16 mouse cellular contexts compared by ENCODE assay signal in genomic region chr1:24347621-24348160, GRCm38 (mm10).
"Had no signal": no experiment of that assay in that cellular context is flagged by ENCODE, and none has a peak within 500 bp of the region (broad histone marks: within the 10 kb centered on the region; RNA-seq: fewer than 3 reads in every experiment).

No protein-coding gene starts in this region.

- H3K9ac ChIP-seq: limb, embryonic 12.5 days; limb, embryonic 15.5 days; liver, embryonic 14.5 days; liver, postnatal 0 days; lung, embryonic 14.5 days had no signal

- DNase-seq: left cerebral cortex, postnatal 4 days; liver, postnatal 0 days; lung, embryonic 14.5 days; lung, postnatal 36 days; midbrain, embryonic 14.5 days; thymus, adult 18-20 months; thymus, postnatal 36 days had no signal

- ATAC-seq: inflammation-experienced regulatory T-cells, adult 6 months; intestine, embryonic 16.5 days; liver, postnatal 0 days; lung, postnatal 0 days had no signal

- H3K27me3 ChIP-seq: limb, embryonic 12.5 days; limb, embryonic 15.5 days; megakaryocyte, embryonic 14.5 days had no signal

- H3K27ac ChIP-seq: limb, embryonic 12.5 days; limb, embryonic 15.5 days; liver, embryonic 14.5 days; midbrain, embryonic 10.5 days had no signal

- H3K36me3 ChIP-seq: limb, embryonic 12.5 days; limb, embryonic 15.5 days; midbrain, embryonic 10.5 days had no signal

- H3K4me1 ChIP-seq: limb, embryonic 12.5 days; limb, embryonic 15.5 days; megakaryocyte, embryonic 14.5 days; midbrain, embryonic 10.5 days had no signal

- H3K4me2 ChIP-seq: limb, embryonic 12.5 days; limb, embryonic 15.5 days; liver, embryonic 11.5 days; lung, embryonic 14.5 days had no signal

- H3K9me3 ChIP-seq: limb, embryonic 12.5 days; limb, embryonic 15.5 days; midbrain, embryonic 10.5 days had no signal

- H3K4me3 ChIP-seq: limb, embryonic 12.5 days; limb, embryonic 15.5 days; megakaryocyte, embryonic 14.5 days; midbrain, embryonic 10.5 days had no signal
